Mouse (Mus musculus): ENCODE measurements around the gene Anapc15-ps.

Anapc15-ps gene

DNA sequence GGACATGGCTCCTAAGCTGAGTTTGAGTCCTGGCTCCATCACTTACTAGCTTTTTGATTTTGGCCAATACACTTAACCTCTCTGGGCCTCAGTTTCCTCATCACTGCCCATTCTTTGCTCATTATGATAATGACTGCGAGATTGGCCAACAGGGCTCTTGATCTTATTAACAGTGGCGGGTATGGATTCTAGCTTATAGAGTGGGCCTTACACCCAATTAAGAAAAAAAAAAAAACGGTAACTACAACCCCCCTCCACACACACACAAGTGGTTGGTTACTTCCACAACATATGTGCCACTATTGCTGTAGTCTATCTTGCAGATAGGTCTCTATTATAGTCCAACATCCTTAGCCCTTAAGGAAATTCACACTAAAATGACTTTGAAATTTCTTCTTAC, at the start of gene Anapc15-ps:
Anapc15-ps (minus strand) TSS at position 101 of the 400 bp plus-strand sequence.
- no peak for DNase-seq (ENCODE audit: low read depth)

GRCm38 (mm10) chr10:95722203-95722611, 49.0 kb upstream of the Anapc15-ps start:
- no peak for DNase-seq (ENCODE audit: low read depth)

DNA sequence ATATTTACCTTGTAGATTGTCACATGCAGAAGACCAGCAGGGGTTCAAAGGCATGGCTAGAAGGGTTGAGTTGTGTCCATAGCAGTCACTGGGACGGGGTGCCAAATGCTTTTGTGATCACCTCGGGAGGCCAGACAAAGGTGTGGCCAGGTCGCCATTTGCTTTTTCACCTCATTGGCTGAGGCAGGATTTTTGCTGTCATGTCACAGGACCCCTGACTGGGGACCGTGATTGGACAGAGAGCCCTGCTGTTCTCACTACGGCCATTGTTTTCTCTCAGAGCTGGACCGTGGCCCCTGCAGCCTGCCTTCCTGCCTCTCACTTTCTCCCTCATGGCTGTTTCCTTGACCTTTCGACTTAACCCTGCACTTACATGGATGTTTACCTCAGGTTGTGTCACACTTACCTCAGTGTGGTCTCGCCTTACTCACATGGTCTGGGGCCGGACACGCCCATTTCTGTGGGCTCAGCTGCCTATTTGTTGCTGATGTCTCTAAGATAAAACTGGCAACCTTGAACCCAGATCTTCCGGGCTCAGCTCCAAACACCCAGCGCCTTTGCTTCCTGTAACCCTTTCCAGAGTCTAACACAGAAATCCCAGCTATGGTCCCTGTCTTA, 47.0 kb upstream of the Anapc15-ps start:
- DNase-seq (ENCODE audit: low read depth) = no peak

DNA sequence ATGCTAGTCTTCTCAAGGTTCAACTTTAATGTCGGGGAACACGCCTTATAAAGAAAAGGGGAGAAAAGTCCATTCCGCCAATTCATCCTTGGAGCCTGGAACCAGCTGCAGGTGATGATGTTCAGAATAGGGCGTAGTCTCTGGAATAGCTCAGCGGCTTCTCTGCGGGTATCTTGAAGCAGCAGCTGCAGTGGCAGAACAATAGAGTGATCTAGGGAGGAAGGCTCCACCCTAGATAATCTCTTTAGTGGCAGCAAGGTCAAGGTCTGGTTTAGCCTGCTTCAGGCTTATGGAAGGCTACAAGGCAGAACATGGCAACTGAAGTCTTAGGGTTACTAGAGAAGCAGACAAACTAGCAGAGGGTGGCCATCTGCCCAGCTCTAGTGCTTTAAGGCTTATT, 46.2 kb upstream of the Anapc15-ps start:
- DNase-seq (ENCODE audit: low read depth) = no peak

- no peak for DNase-seq (ENCODE audit: low read depth)
Measured at GRCm38 (mm10) chr10:95718760-95719159, 45.5 kb upstream of the Anapc15-ps start.

- no peak for DNase-seq (ENCODE audit: low read depth)
Measured at GRCm38 (mm10) chr10:95717106-95717680, 43.9 kb upstream of the Anapc15-ps start.

GRCm38 (mm10) chr10:95715687-95716086, 42.4 kb upstream of the Anapc15-ps start:
- no peak for DNase-seq (ENCODE audit: low read depth)

DNA sequence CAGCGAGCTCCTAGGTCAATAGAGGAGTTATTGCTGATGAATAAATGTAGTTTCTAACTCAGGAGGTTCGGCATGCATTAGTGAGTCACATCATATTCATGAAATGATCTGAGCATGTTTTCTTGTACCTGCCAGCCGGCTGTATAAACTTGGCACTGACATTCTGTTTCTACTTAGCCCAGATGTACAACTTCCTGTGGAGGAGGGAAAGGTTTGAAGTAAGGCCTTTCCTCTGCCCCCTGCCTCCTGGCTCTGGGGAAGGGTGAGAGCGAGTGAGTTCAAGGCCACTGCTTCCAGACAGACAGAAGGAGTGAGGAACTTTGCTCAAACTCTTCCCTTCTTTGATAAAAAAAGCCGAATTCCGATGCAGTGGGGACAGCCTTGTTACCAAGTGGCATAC, 39.0 kb upstream of the Anapc15-ps start:
- DNase-seq (ENCODE audit: low read depth) = peak; percentile 73

- DNase-seq (ENCODE audit: low read depth) = peak; percentile 68
Measured at GRCm38 (mm10) chr10:95709903-95710660, 36.8 kb upstream of the Anapc15-ps start.

GRCm38 (mm10) chr10:95709143-95709880, 36.1 kb upstream of the Anapc15-ps start:
- peak; percentile 88 for DNase-seq (ENCODE audit: low read depth)

GRCm38 (mm10) chr10:95708001-95708400, 34.8 kb upstream of the Anapc15-ps start:
- DNase-seq (ENCODE audit: low read depth) = peak; percentile 50

DNA sequence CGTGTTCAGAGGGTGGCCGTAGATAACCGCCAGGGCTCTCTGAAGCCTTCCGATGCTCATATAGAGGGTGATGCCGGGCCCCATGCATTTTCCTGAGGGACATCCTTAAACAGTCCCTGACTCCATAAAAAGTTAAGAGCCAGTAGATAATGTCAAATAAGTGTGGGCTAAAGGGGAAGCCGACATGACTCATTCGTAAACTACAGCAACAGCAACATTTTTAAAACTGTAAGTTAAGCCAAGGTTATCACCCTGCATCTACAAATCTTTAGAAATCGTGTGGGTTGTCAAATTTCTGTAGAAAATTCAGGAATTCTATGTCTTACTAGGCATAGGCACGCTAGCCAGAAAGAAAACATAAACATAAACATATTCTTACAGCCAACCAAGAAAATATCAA, 33.6 kb upstream of the Anapc15-ps start:
- DNase-seq (ENCODE audit: low read depth) = peak; percentile 62

- DNase-seq (ENCODE audit: low read depth) = no peak
Measured at GRCm38 (mm10) chr10:95705747-95706146, 32.5 kb upstream of the Anapc15-ps start.

GRCm38 (mm10) chr10:95704847-95705246, 31.6 kb upstream of the Anapc15-ps start:
- peak; percentile 62 for DNase-seq (ENCODE audit: low read depth)

GRCm38 (mm10) chr10:95703730-95704129, 30.5 kb upstream of the Anapc15-ps start:
- no peak for DNase-seq (ENCODE audit: low read depth)

- DNase-seq (ENCODE audit: low read depth) = peak; percentile 74
Measured at GRCm38 (mm10) chr10:95700422-95700821, 27.2 kb upstream of the Anapc15-ps start.

DNA sequence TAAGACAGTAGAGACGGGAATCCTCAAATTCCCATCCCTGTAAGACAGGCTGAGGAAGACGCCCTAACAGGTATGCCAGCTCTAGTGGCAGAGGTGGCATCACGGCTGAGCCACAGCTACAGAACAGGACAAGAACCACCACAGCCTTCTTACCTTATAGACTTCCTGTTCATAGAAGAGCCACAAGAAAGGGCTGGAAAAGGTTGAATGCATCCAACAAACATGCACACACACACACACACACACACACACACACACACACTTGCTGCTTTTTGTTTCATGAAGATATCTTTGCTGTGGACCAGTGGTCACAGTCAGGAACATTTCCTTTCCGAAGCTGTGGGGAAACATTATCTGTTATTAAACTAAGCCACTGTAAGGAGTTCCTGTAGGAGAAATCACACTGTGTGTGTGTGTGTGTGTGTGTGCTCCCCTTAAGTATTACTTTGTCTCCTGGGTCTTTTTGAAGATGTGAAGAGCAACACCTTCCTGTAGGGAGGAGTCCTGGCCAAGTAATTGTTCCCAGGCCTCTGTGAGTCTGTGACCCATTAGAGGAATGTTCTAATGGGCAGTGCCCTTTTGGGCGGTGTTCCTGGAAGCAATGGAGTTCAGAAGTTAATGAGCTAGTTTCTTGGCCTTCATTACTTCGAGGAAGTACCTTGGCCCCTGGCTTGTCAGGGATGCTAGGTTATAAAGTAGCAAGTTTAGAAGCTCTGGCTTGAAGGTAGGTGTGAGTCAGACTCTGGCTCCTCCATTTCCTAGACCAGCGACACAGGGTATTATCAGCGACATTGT, 25.9 kb upstream of the Anapc15-ps start:
- DNase-seq (ENCODE audit: low read depth) = no peak

DNA sequence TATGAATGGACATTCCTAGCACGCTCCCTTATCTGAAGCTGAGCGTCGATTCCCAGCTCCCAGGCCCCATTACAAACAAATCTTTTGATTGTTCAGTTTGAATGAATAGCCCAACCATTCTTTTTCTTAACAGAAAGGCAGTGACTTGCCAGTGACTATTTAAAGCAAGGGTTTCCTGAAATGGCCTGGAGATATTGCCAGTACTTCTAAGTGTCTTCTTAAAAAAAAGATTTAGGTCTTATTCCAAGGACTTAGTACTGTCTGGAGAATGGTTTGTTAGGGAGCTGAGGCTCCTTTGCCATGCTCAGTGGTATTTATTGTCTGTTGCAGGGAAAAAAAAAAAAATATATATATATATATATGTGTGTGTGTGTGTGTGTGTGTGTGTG, 23.0 kb upstream of the Anapc15-ps start:
- DNase-seq (ENCODE audit: low read depth) = no peak

- no peak for DNase-seq (ENCODE audit: low read depth)
Measured at GRCm38 (mm10) chr10:95695603-95696252, 22.5 kb upstream of the Anapc15-ps start.

- DNase-seq (ENCODE audit: low read depth) = no peak
Measured at GRCm38 (mm10) chr10:95694559-95695251, 21.5 kb upstream of the Anapc15-ps start.

- DNase-seq (ENCODE audit: low read depth) = no peak
Measured at GRCm38 (mm10) chr10:95691347-95691746, 18.1 kb upstream of the Anapc15-ps start.
